Mouse (Mus musculus) forebrain, embryonic 16.5 days (tissue): Measurements from ENCODE around the gene Tmem143. TPM values are rescaled to one million over a fixed set of nuclear protein-coding genes. Genes with fewer than 3 reads are reported as not detected.

Experiments
- ATAC-seq: fragments of 200-750 bp; cut with Nextera tagmentation; 2 replicates; pipeline ENCODE4 v1.8.0; 2017; ENCODE audit warnings: mild to moderate bottlenecking, moderate library complexity
- H3K27ac ChIP-seq: fragments of 300-500 bp; sonication (generic); 2 replicates; pipeline ENCODE4 v1.5.1; 2014; ENCODE audit warnings: low read length, control low read depth
- H3K27me3 ChIP-seq: fragments of 300-500 bp; sonication (generic); replicated peaks from 2 replicates; pipeline ENCODE4 v1.6.1; 2014; ENCODE audit warnings: low read length; ENCODE audit not compliant: control insufficient read depth, insufficient read depth
- H3K36me3 ChIP-seq: fragments of 300-500 bp; sonication (generic); 2 replicates; pipeline ENCODE4 v1.6.1; 2014; ENCODE audit not compliant: control insufficient read depth, insufficient read depth
- H3K4me1 ChIP-seq: fragments of 300-500 bp; sonication (generic); replicated peaks from 2 replicates; pipeline ENCODE4 v1.6.1; 2014; ENCODE audit warnings: low read length; ENCODE audit not compliant: control insufficient read depth, insufficient read depth
- H3K4me2 ChIP-seq: fragments of 300-500 bp; sonication (generic); 2 replicates; pipeline ENCODE4 v1.6.1; 2014; ENCODE audit warnings: mild to moderate bottlenecking, low read length, control low read depth
- H3K4me3 ChIP-seq: fragments of 300-500 bp; sonication (generic); replicated peaks from 2 replicates; pipeline ENCODE4 v1.5.1; 2014; ENCODE audit warnings: mild to moderate bottlenecking, low read length, control low read depth
- H3K9ac ChIP-seq: fragments of 300-500 bp; sonication (generic); replicated peaks from 2 replicates; pipeline ENCODE4 v1.6.1; 2014; ENCODE audit warnings: low read depth, low read length, control low read depth
- H3K9me3 ChIP-seq: fragments of 300-500 bp; sonication (generic); 2 replicates; pipeline ENCODE4 v1.6.1; 2016; ENCODE audit warnings: low read length; ENCODE audit not compliant: control insufficient read depth
- WGBS: fragments of 180-500 bp; shearing (Covaris S2); extraction: QIAGEN DNeasy Blood & Tissue Kit; methylation state at CpG from one replicate; pipeline ENCODE4 v1.1.7; 2014; 5-methylcytosine and 5-hydroxymethylcytosine counted together
- polyA plus RNA-seq: library from polyadenylated mRNA; unstranded; fragments of >200 nt; fragmentation: Nextera tagmentation; extraction: Ambion mirVana; gene quantifications from 2 replicates; pipeline ENCODE4 v1.2.1, GENCODE M21; 2015

The Tmem143 gene
- polyA plus RNA-seq, 1 experiment from 2014 or later = 6.0 TPM

DNA sequence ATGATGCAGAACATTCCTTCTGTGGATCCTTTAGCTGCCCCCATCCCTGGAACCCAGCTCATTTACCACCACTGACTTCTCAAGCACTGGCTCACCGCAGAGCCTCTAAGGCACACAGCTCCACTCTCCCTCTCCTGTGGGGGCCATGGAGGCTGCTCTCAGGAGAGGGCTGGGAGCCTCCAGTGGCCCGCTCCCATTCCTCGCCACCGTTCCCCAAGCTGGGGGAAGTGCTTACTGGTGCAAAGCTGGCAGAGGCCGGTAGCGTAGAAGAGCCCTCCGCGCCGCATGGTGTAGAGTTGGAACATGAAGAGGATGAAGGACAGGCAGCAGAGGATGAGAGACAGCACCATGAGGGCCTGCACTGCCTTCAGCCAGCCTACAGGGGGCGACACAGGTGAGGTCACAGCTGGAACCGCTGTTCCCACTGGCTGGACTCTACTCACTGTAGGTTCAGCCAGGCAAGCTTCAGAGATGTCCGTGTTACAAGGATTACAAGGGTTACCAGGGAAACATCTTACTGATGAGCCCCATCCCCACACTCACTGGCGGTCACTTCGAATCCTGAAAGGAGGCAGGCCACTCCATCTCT is 22.4 kb downstream of the Tmem143 start:
- H3K4me1 ChIP-seq = peaks cover 32% of the 10 kb centered on the region
- H3K9ac ChIP-seq = no peak overlapping the region
- no peaks in the 10 kb centered on the region for H3K9me3 ChIP-seq
- no peaks in the 10 kb centered on the region for H3K36me3 ChIP-seq
- H3K27me3 ChIP-seq = no peaks in the 10 kb centered on the region
- WGBS = 68% methylated on average over 14 of the region's 14 CpGs
- H3K4me3 ChIP-seq = no peak overlapping the region
- no peak overlapping the region for H3K27ac ChIP-seq
- ATAC-seq = no peak
- no peak overlapping the region for H3K4me2 ChIP-seq

DNA sequence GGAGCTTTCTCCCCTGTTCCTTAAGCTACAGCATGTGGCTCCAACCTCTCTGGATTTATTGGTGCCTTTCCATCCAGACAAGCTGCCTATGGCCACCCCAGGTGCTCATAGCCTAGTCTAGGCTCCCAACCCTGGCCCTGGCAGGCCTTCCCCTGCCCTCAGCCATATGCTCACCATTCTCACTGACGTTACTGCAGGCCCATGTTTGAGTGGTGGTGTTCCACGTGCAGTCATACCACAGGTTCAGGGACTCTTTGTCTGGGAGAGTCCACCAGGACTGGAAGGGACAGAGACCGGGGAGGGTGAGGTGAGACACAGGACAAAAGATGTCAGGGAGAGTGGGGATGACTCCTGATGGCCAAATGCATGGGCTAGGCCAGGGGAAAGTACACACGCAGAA is 23.0 kb downstream of the Tmem143 start:
- no peaks in the 10 kb centered on the region for H3K27me3 ChIP-seq
- no peak overlapping the region for H3K4me3 ChIP-seq
- no peak overlapping the region for H3K9ac ChIP-seq
- no peaks in the 10 kb centered on the region for H3K9me3 ChIP-seq
- H3K4me1 ChIP-seq = peaks cover 32% of the 10 kb centered on the region
- H3K27ac ChIP-seq = no peak overlapping the region
- no peak for ATAC-seq
- 84% methylated on average over 4 of the region's 4 CpGs for WGBS
- no peak overlapping the region for H3K4me2 ChIP-seq
- no peaks in the 10 kb centered on the region for H3K36me3 ChIP-seq

DNA sequence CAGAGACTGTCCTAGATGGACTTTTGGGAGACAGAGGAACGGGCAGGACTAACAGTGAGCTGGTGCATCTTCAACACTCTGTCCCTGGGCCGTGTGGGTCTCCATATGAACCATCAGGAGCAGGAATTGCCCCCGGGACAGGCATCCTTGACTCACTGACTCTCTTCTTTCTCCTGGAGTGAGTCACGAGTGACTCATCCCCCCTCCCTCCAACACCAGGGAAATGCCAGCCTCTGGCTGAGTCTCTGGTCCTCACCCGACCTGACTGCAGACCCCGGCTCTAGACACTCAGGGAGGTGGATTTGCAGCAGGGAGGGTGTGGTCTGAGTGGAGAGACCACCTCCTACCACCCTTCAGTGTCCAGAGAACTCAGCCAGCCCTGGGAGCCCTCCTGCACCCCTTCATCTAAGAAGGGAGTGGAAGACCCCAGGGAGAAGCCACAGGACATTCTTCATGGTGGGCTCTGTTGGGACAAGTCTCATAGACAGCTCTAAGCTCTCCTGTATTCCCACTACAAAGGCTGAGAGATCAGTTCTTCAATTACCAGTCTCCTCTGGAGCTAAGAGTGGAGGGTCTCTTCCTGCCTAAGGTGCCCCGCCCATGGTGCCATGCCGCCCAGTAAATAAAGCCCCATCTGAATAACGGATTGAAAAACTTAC is 24.0 kb downstream of the Tmem143 start:
- Histone ChIP-seq H3K9me3 (no peaks in the 10 kb centered on the region), H3K27me3 (no peaks in the 10 kb centered on the region), H3K4me2 (no peak overlapping the region), H3K36me3 (no peaks in the 10 kb centered on the region), H3K4me1 (peaks cover 31% of the 10 kb centered on the region), H3K9ac (no peak overlapping the region), H3K4me3 (no peak overlapping the region), H3K27ac (no peak overlapping the region)
- 57% methylated on average over 9 of the region's 9 CpGs for WGBS
- no peak for ATAC-seq

DNA sequence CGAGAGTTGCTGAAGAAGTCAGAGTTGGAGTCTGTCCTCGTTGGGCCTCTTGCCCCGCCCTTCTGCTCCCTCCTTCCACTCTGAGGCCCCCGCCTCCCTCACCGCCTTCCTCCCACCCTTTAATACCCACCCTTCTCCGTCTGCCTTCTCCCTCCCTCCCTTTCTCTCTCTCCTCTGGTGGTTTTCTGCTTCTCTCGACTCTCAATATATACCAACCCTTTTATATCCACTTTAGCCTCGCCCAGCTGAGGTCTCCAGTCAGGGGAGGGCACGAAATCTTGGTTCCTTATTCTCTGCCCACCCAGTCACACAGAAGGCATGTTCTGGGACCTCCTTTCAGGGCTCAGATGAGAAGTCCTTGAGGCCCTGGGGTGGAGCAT is 24.5 kb downstream of the Tmem143 start, which contains the start of gene Emp3:
Gene Emp3, minus strand, starts transcription at position 163 of the 380 bp plus-strand sequence.
- Histone ChIP-seq H3K4me1 (peaks cover 26% of the 10 kb centered on the region), H3K27me3 (no peaks in the 10 kb centered on the region), H3K27ac (no peak within 1 kb of the TSS), H3K9ac (no peak within 1 kb of the TSS), H3K9me3 (no peaks in the 10 kb centered on the region), H3K36me3 (no peaks in the 10 kb centered on the region), H3K4me2 (no peak within 1 kb of the TSS), H3K4me3 (no peak within 1 kb of the TSS)
- ATAC-seq = no peak
- 42% methylated on average over 9 of the region's 9 CpGs for WGBS

DNA sequence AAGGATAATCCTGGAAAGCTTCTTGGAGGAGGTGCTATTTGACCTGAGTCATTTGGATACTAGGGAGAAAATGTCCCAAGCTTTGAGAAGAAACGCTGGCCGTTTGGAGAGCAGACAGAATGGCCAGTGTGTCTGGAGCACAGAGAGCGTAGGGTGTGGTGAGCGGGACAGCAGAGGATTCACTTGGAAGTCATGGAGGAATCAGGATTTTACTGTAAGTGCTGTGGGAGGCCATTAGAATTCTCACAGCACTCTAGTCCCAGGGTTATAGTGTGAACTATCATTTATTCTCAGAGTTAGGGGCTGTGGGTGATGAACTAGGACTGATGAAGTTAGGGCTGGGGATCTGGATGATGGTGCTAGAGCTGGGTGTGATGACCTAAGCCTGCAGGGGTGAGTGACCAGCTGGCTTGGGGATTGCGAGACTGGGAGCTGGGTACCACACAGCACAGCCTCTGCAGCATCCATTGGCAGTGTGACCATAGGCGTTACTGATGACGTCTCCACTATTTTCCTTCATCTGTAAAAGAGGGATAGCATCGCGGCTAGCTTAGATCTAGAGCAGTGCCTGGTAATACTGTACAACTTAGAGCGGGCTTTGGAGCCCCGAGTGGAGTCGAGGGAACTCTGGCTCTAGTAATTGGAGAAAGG is 25.3 kb downstream of the Tmem143 start:
- ATAC-seq = no peak
- peak overlapping the region; percentile 86; the same call in 1 of the 2 replicates for H3K27ac ChIP-seq

DNA sequence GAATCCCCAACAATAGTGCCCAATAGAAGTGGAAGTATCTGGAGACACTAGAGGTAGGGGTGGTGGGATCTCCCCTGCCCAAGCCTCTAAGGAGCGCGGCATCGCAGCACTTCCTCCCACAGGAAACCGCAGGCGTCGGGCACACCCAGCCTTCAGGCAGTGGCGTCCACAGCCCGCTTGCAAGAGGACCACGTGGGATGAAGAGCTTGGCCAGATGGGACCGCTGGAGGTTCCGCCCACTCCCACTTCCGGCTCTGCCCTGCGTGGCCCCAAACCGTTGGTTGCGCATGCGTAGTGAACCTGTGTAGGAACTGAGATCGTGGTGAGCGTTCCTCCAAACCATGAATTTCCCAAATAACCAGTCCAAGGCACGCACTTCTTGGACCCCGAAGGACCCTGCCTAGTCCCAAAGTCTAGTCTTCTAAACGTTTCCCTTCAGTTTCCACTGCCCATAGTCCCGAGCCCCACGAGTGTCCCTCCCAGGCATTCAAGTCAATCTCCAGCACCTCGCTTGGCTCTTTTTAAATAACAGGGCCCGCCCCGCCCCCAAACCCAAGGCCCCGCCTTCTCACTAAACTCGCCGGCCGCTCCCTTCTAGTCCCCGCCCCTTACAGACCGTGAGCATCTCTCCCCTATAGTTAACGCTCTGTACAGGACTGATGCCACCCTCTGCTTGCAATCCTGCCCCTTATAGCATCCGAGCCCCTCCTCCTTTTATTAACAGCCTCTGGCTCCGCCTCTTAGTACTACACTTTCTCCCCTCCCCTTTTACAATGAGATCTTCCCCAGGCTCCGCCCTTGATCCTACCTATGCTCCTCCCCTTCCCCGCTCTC is 26.4 kb downstream of the Tmem143 start:
- peaks cover 10% of the 10 kb centered on the region for H3K4me1 ChIP-seq
- H3K36me3 ChIP-seq = no peaks in the 10 kb centered on the region
- peak overlapping the region; percentile 54 for H3K4me3 ChIP-seq
- ATAC-seq = peak; percentile 90
- peak overlapping the region; percentile 74 for H3K4me2 ChIP-seq
- no peaks in the 10 kb centered on the region for H3K9me3 ChIP-seq
- 0 out of 2 replicates have a peak, but pooled peaks cover 2% of the 10 kb centered on the region for H3K27me3 ChIP-seq
- WGBS = 1% methylated on average over 37 of the region's 37 CpGs
- H3K9ac ChIP-seq = peak overlapping the region; percentile 56
- peak overlapping the region; percentile 86 for H3K27ac ChIP-seq

More for the DNA sequence above, 25.3 kb downstream of the Tmem143 start:
- Histone ChIP-seq H3K4me2 (peak overlapping the region; percentile 74), H3K9ac (peak overlapping the region; percentile 56; the same call in 1 of the 2 replicates), H3K4me1 (peaks cover 18% of the 10 kb centered on the region), H3K9me3 (no peaks in the 10 kb centered on the region), H3K4me3 (no peak overlapping the region), H3K36me3 (no peaks in the 10 kb centered on the region), H3K27me3 (no peaks in the 10 kb centered on the region)
- 89% methylated on average over 12 of the region's 12 CpGs for WGBS

DNA sequence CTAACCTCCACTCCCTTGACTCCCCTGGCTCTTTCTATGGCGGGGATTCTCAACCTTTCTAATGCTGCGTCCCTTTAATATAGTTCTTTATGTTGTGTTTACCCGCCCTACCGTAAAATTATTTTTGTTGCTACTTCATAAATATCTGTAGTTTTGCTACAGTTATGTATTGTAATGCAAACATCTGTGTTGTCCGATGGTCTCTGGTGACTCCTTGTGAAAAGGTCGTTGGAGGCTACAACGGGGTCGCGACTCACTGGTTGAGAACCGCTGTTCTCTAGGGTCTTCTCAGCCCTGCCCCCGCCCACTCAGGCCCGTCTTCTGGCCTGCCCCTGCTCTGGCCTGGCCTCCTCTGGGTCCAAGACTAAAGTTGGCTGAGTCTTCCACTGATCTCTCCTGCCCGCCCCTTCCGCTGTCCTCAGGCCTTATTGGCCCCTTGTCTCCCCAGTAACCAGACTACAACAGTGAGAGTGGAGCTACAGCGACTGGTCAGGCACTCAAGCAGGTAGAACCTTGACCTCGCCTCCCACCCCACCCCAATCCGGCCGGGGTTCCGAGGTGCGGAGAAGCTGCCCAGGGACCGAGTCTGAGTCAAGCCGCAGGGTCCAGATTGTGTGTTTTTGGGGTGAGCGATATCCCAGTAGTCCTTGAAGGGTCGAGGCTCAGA is 27.2 kb downstream of the Tmem143 start, which contains the start of gene Ccdc114:
Gene Ccdc114, plus strand, starts transcription at position 311 of the 667 bp plus-strand sequence.
- H3K9me3 ChIP-seq = no peaks in the 10 kb centered on the region
- H3K4me2 ChIP-seq = peak within 1 kb of the TSS; percentile 74
- 7% methylated on average over 24 of the region's 24 CpGs for WGBS

DNA sequence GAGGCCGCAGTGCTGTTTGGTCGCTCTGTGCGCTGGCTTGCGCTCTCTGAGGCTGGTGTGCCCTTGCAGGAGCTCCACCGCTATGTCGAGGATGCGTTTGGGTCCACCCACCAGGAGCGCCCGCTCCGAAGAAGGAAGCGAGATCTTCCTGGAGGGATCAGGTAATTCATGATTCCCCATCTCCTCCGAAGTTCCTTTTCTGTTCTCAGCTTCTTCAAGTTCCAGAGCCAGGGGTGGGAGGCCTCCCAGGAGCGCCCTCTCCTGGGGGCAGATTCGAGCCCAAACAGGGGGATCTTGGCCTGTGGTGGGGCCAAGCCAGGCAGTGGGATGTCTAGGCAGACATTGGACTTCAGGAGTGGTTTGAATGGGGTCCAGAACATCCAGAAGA is 27.7 kb downstream of the Tmem143 start:
- no peak overlapping the region; the same call in 1 of the 2 replicates for H3K9ac ChIP-seq

More for the DNA sequence above, 27.2 kb downstream of the Tmem143 start, which contains the start of gene Ccdc114:
- Histone ChIP-seq H3K4me3 (peak within 1 kb of the TSS; percentile 54), H3K4me1 (peaks cover 10% of the 10 kb centered on the region), H3K36me3 (no peaks in the 10 kb centered on the region), H3K27ac (peak within 1 kb of the TSS; percentile 86), H3K9ac (peak within 1 kb of the TSS; percentile 56), H3K27me3 (0 out of 2 replicates have a peak, but pooled peaks cover 2% of the 10 kb centered on the region)
- ATAC-seq = peak; percentile 6; the same call in 1 of the 2 replicates

More for the DNA sequence above, 27.7 kb downstream of the Tmem143 start:
- 12% methylated on average over 14 of the region's 14 CpGs for WGBS
- Histone ChIP-seq H3K4me1 (peaks cover 10% of the 10 kb centered on the region), H3K27ac (no peak overlapping the region), H3K27me3 (0 out of 2 replicates have a peak, but pooled peaks cover 2% of the 10 kb centered on the region), H3K4me2 (peak overlapping the region; percentile 74), H3K36me3 (no peaks in the 10 kb centered on the region), H3K4me3 (peak overlapping the region; percentile 10), H3K9me3 (no peaks in the 10 kb centered on the region)
- ATAC-seq = no peak
